Mouse (Mus musculus) gastrocnemius, adult 18-20 months (tissue): ENCODE measurements around the gene Gm21885. TPM values are rescaled to one million over a fixed set of nuclear protein-coding genes. Genes with fewer than 3 reads are reported as not detected.

Experiments
- DNase-seq: peaks from one replicate; pipeline ENCODE4 v3.0.0; 2021; ENCODE audit warnings: low spot score
- total RNA-seq, 2 experiments: library from RNA; stranded (reverse); gene quantifications; 2 replicates each; pipeline ENCODE4 v1.2.3; 2021

Gene Gm21885
- total RNA-seq, 2 experiments from 2014 or later: not detected

GRCm38 (mm10) chr11:94318056-94318455, 36.4 kb downstream of the Gm21885 start:
- no peak for DNase-seq

GRCm38 (mm10) chr11:94320969-94321930, 39.6 kb downstream of the Gm21885 start:
- DNase-seq: no peak

- peak; percentile 94 for DNase-seq
These were observed 40.3 kb downstream of the Gm21885 start, which contains the start of gene Luc7l3 for GRCm38 (mm10) chr11:94321931-94322400. TSS of gene Luc7l3 (minus strand) at chr11:94321988.

GRCm38 (mm10) chr11:94322636-94323035, 41.0 kb downstream of the Gm21885 start:
- DNase-seq: no peak

- no peak for DNase-seq
These were observed 41.7 kb downstream of the Gm21885 start for GRCm38 (mm10) chr11:94323271-94323925.

GRCm38 (mm10) chr11:94324618-94325017, 42.9 kb downstream of the Gm21885 start:
- DNase-seq: no peak

GRCm38 (mm10) chr11:94326961-94327411, 45.3 kb downstream of the Gm21885 start:
- DNase-seq: peak; percentile 11

GRCm38 (mm10) chr11:94327693-94328643, 46.3 kb downstream of the Gm21885 start, which contains the start of gene Ankrd40:
TSS of gene Ankrd40 (plus strand) at chr11:94328001.
- peak; percentile 97 for DNase-seq

- DNase-seq: no peak
These were observed 47.0 kb downstream of the Gm21885 start for GRCm38 (mm10) chr11:94328644-94329025.

- DNase-seq: peak; percentile 39
These were observed 47.7 kb downstream of the Gm21885 start for GRCm38 (mm10) chr11:94329270-94329891.

- no peak for DNase-seq
These were observed 48.5 kb downstream of the Gm21885 start for GRCm38 (mm10) chr11:94330211-94330610.

GRCm38 (mm10) chr11:94332726-94333125, 51.1 kb downstream of the Gm21885 start:
- DNase-seq: no peak

GRCm38 (mm10) chr11:94334386-94334968, 52.8 kb downstream of the Gm21885 start:
- no peak for DNase-seq

Other genes starting within 250 kb of the Gm21885 start
- gene Tob1, start 70.4 kb upstream of the Gm21885 start, total RNA-seq: 100 to 1,000 TPM; 215 to 238 TPM
- 10 to 100 TPM; 11.1 to 12.6 TPM for gene Wfikkn2, start 35.9 kb upstream of the Gm21885 start, total RNA-seq
- gene Luc7l3, start 40.1 kb downstream of the Gm21885 start, total RNA-seq: 10 to 100 TPM; 30.3 to 44.2 TPM
- gene Ankrd40, start 46.1 kb downstream of the Gm21885 start, total RNA-seq: 100 to 1,000 TPM; 245 to 246 TPM
- under 1 TPM; 0.25 to 0.62 TPM for gene Abcc3, start 111.1 kb downstream of the Gm21885 start, total RNA-seq
- 1 to 10 TPM in 1 of 2 experiments, under 1 TPM in 1; 0.94 to 1.3 TPM for gene Cacna1g, start 192.3 kb downstream of the Gm21885 start, total RNA-seq
- gene Spata20, start 204.3 kb downstream of the Gm21885 start, total RNA-seq: not detected
- not detected for gene Epn3, start 218.1 kb downstream of the Gm21885 start, total RNA-seq
- not detected for gene Mycbpap, start 239.9 kb downstream of the Gm21885 start, total RNA-seq